Mouse (Mus musculus): ENCODE measurements around the gene Atp1b1. TPM values are rescaled to one million over a fixed set of nuclear protein-coding genes. Genes with fewer than 3 reads are reported as not detected.

Gene Atp1b1
- polyA plus RNA-seq, 1 experiment from 2014 or later, result 20.3 TPM

- ATAC-seq (ENCODE audit: low read depth), result no peak
Observed at GRCm38 (mm10) chr1:164436749-164437148, 21.4 kb downstream of the Atp1b1 start.

GRCm38 (mm10) chr1:164434049-164434448 is 24.1 kb downstream of the Atp1b1 start:
- Histone ChIP-seq H3K9me3 (replicated peaks; ENCODE audit: control insufficient read depth, low read length) (no peaks in the 10 kb centered on the region), H3K4me2 (ENCODE audit: low read depth, low read length) (no peak overlapping the region), H3K36me3 (ENCODE audit: control insufficient read depth, insufficient read depth) (no peaks in the 10 kb centered on the region; the same call in 1 of the 2 replicates), H3K27me3 (ENCODE audit: control insufficient read depth, insufficient read depth, low read depth, low read length) (no peaks in the 10 kb centered on the region), H3K27ac (ENCODE audit: low read length) (no peak overlapping the region), H3K4me3 (ENCODE audit: low read depth, low read length) (no peak overlapping the region), H3K9ac (ENCODE audit: low read depth, low read length) (no peak overlapping the region), H3K4me1 (ENCODE audit: control insufficient read depth, low read depth, low read length) (no peaks in the 10 kb centered on the region)
- ATAC-seq (ENCODE audit: low read depth), result no peak
- WGBS (ENCODE audit: insufficient replicate concordance), result 73% methylated on average over 6 of the region's 6 CpGs

More at GRCm38 (mm10) chr1:164436749-164437148, 21.4 kb downstream of the Atp1b1 start:
- 72% methylated on average over 7 of the region's 7 CpGs for WGBS (ENCODE audit: insufficient replicate concordance)
- no peaks in the 10 kb centered on the region; the same call in 1 of the 2 replicates for H3K4me1 ChIP-seq (ENCODE audit: control insufficient read depth, low read depth, low read length)
- H3K9ac ChIP-seq (ENCODE audit: low read depth, low read length), result no peak overlapping the region
- H3K27me3 ChIP-seq (ENCODE audit: control insufficient read depth, insufficient read depth, low read depth, low read length), result no peaks in the 10 kb centered on the region
- H3K27ac ChIP-seq (ENCODE audit: low read length), result no peak overlapping the region
- H3K4me2 ChIP-seq (ENCODE audit: low read depth, low read length), result no peak overlapping the region
- H3K9me3 ChIP-seq (replicated peaks; ENCODE audit: control insufficient read depth, low read length), result no peaks in the 10 kb centered on the region
- no peak overlapping the region for H3K4me3 ChIP-seq (ENCODE audit: low read depth, low read length)
- H3K36me3 ChIP-seq (ENCODE audit: control insufficient read depth, insufficient read depth), result no peaks in the 10 kb centered on the region; the same call in 1 of the 2 replicates

GRCm38 (mm10) chr1:164432649-164433048 is 25.5 kb downstream of the Atp1b1 start:
- Histone ChIP-seq H3K27ac (ENCODE audit: low read length) (no peak overlapping the region), H3K4me2 (ENCODE audit: low read depth, low read length) (no peak overlapping the region), H3K9ac (ENCODE audit: low read depth, low read length) (no peak overlapping the region), H3K4me1 (ENCODE audit: control insufficient read depth, low read depth, low read length) (no peaks in the 10 kb centered on the region), H3K4me3 (ENCODE audit: low read depth, low read length) (no peak overlapping the region), H3K27me3 (ENCODE audit: control insufficient read depth, insufficient read depth, low read depth, low read length) (no peaks in the 10 kb centered on the region), H3K36me3 (ENCODE audit: control insufficient read depth, insufficient read depth) (no peaks in the 10 kb centered on the region), H3K9me3 (replicated peaks; ENCODE audit: control insufficient read depth, low read length) (no peaks in the 10 kb centered on the region)
- 70% methylated on average over 5 of the region's 5 CpGs for WGBS (ENCODE audit: insufficient replicate concordance)
- no peak for ATAC-seq (ENCODE audit: low read depth)

GRCm38 (mm10) chr1:164428644-164429043 is 29.5 kb downstream of the Atp1b1 start:
- 78% methylated on average over 9 of the region's 9 CpGs for WGBS (ENCODE audit: insufficient replicate concordance)
- H3K27me3 ChIP-seq (ENCODE audit: control insufficient read depth, insufficient read depth, low read depth, low read length), result no peaks in the 10 kb centered on the region
- no peak overlapping the region for H3K4me3 ChIP-seq (ENCODE audit: low read depth, low read length)
- H3K9ac ChIP-seq (ENCODE audit: low read depth, low read length), result no peak overlapping the region
- no peak overlapping the region for H3K27ac ChIP-seq (ENCODE audit: low read length)
- no peaks in the 10 kb centered on the region for H3K9me3 ChIP-seq (replicated peaks; ENCODE audit: control insufficient read depth, low read length)
- no peak for ATAC-seq (ENCODE audit: low read depth)
- H3K4me2 ChIP-seq (ENCODE audit: low read depth, low read length), result no peak overlapping the region
- H3K4me1 ChIP-seq (ENCODE audit: control insufficient read depth, low read depth, low read length), result no peaks in the 10 kb centered on the region
- no peaks in the 10 kb centered on the region for H3K36me3 ChIP-seq (ENCODE audit: control insufficient read depth, insufficient read depth)

GRCm38 (mm10) chr1:164427777-164428176 is 30.4 kb downstream of the Atp1b1 start:
- 56% methylated on average over 7 of the region's 7 CpGs for WGBS (ENCODE audit: insufficient replicate concordance)
- H3K27me3 ChIP-seq (ENCODE audit: control insufficient read depth, insufficient read depth, low read depth, low read length), result no peaks in the 10 kb centered on the region
- H3K4me3 ChIP-seq (ENCODE audit: low read depth, low read length), result no peak overlapping the region
- H3K4me2 ChIP-seq (ENCODE audit: low read depth, low read length), result no peak overlapping the region
- no peaks in the 10 kb centered on the region for H3K9me3 ChIP-seq (replicated peaks; ENCODE audit: control insufficient read depth, low read length)
- no peak for ATAC-seq (ENCODE audit: low read depth)
- H3K27ac ChIP-seq (ENCODE audit: low read length), result no peak overlapping the region
- no peaks in the 10 kb centered on the region for H3K4me1 ChIP-seq (ENCODE audit: control insufficient read depth, low read depth, low read length)
- no peaks in the 10 kb centered on the region for H3K36me3 ChIP-seq (ENCODE audit: control insufficient read depth, insufficient read depth)
- H3K9ac ChIP-seq (ENCODE audit: low read depth, low read length), result no peak overlapping the region

GRCm38 (mm10) chr1:164426227-164426626 is 31.9 kb downstream of the Atp1b1 start:
- ATAC-seq (ENCODE audit: low read depth), result peak; percentile 71
- H3K9me3 ChIP-seq (replicated peaks; ENCODE audit: control insufficient read depth, low read length), result no peaks in the 10 kb centered on the region
- no peak overlapping the region for H3K9ac ChIP-seq (ENCODE audit: low read depth, low read length)
- H3K4me3 ChIP-seq (ENCODE audit: low read depth, low read length), result no peak overlapping the region
- no peak overlapping the region for H3K4me2 ChIP-seq (ENCODE audit: low read depth, low read length)
- no peaks in the 10 kb centered on the region for H3K36me3 ChIP-seq (ENCODE audit: control insufficient read depth, insufficient read depth)
- H3K27me3 ChIP-seq (ENCODE audit: control insufficient read depth, insufficient read depth, low read depth, low read length), result no peaks in the 10 kb centered on the region
- no peak overlapping the region for H3K27ac ChIP-seq (ENCODE audit: low read length)
- no peaks in the 10 kb centered on the region for H3K4me1 ChIP-seq (ENCODE audit: control insufficient read depth, low read depth, low read length)
- 56% methylated on average over 7 of the region's 7 CpGs for WGBS (ENCODE audit: insufficient replicate concordance)

GRCm38 (mm10) chr1:164420623-164421354 is 37.4 kb downstream of the Atp1b1 start:
- ATAC-seq (ENCODE audit: low read depth), result peak; percentile 53; the same call in 1 of the 2 replicates
- Histone ChIP-seq H3K9ac (ENCODE audit: low read depth, low read length) (no peak overlapping the region), H3K36me3 (ENCODE audit: control insufficient read depth, insufficient read depth) (no peaks in the 10 kb centered on the region), H3K4me1 (ENCODE audit: control insufficient read depth, low read depth, low read length) (peaks cover 2% of the 10 kb centered on the region), H3K4me2 (ENCODE audit: low read depth, low read length) (no peak overlapping the region), H3K27ac (ENCODE audit: low read length) (no peak overlapping the region), H3K27me3 (ENCODE audit: control insufficient read depth, insufficient read depth, low read depth, low read length) (no peaks in the 10 kb centered on the region), H3K4me3 (ENCODE audit: low read depth, low read length) (no peak overlapping the region), H3K9me3 (replicated peaks; ENCODE audit: control insufficient read depth, low read length) (no peaks in the 10 kb centered on the region)
- 64% methylated on average over 6 of the region's 6 CpGs for WGBS (ENCODE audit: insufficient replicate concordance)

GRCm38 (mm10) chr1:164419401-164419800 is 38.8 kb downstream of the Atp1b1 start:
- no peaks in the 10 kb centered on the region for H3K9me3 ChIP-seq (replicated peaks; ENCODE audit: control insufficient read depth, low read length)
- WGBS (ENCODE audit: insufficient replicate concordance), result 69% methylated on average over 8 of the region's 8 CpGs
- no peak overlapping the region for H3K27ac ChIP-seq (ENCODE audit: low read length)
- no peak overlapping the region for H3K9ac ChIP-seq (ENCODE audit: low read depth, low read length)
- no peaks in the 10 kb centered on the region for H3K27me3 ChIP-seq (ENCODE audit: control insufficient read depth, insufficient read depth, low read depth, low read length)
- peaks cover 2% of the 10 kb centered on the region for H3K4me1 ChIP-seq (ENCODE audit: control insufficient read depth, low read depth, low read length)
- no peaks in the 10 kb centered on the region for H3K36me3 ChIP-seq (ENCODE audit: control insufficient read depth, insufficient read depth)
- no peak overlapping the region for H3K4me2 ChIP-seq (ENCODE audit: low read depth, low read length)
- no peak overlapping the region for H3K4me3 ChIP-seq (ENCODE audit: low read depth, low read length)
- no peak for ATAC-seq (ENCODE audit: low read depth)

GRCm38 (mm10) chr1:164418320-164418719 is 39.8 kb downstream of the Atp1b1 start:
- H3K4me1 ChIP-seq (ENCODE audit: control insufficient read depth, low read depth, low read length), result peaks cover 2% of the 10 kb centered on the region
- no peaks in the 10 kb centered on the region for H3K27me3 ChIP-seq (ENCODE audit: control insufficient read depth, insufficient read depth, low read depth, low read length)
- H3K27ac ChIP-seq (ENCODE audit: low read length), result no peak overlapping the region
- H3K9ac ChIP-seq (ENCODE audit: low read depth, low read length), result no peak overlapping the region
- no peak overlapping the region for H3K4me3 ChIP-seq (ENCODE audit: low read depth, low read length)
- no peaks in the 10 kb centered on the region for H3K36me3 ChIP-seq (ENCODE audit: control insufficient read depth, insufficient read depth)
- no peak for ATAC-seq (ENCODE audit: low read depth)
- no peak overlapping the region for H3K4me2 ChIP-seq (ENCODE audit: low read depth, low read length)
- 74% methylated on average over 10 of the region's 10 CpGs for WGBS (ENCODE audit: insufficient replicate concordance)
- no peaks in the 10 kb centered on the region for H3K9me3 ChIP-seq (replicated peaks; ENCODE audit: control insufficient read depth, low read length)
